In genomic region chr17:56325450-56326152, GRCm38 (mm10) we compare ENCODE assay signal across 7 mouse cellular contexts. TPM values are rescaled to one million over a fixed set of nuclear protein-coding genes. Genes with fewer than 3 reads are reported as not detected.
DNase-seq lines count a peak whose midpoint lies in the region; ATAC-seq and TF ChIP-seq lines count a peak whose summit lies in the region.

TSS of gene Kdm4b (plus strand) at chr17:56326062.

- H3K27me3 ChIP-seq in embryonic facial prominence, embryonic 10.5 days (replicated peaks; ENCODE audit: low read depth, poor library complexity, severe bottlenecking), result no peaks in the 10 kb centered on the region
- no peaks in the 10 kb centered on the region for H3K27me3 ChIP-seq in intestine, postnatal 0 days (replicated peaks; ENCODE audit: control insufficient read depth, insufficient read depth, low read length)
- no peaks in the 10 kb centered on the region for H3K27me3 ChIP-seq in midbrain, embryonic 12.5 days
- H3K27me3 ChIP-seq in small intestine, adult 2 months (ENCODE audit: control insufficient read depth, insufficient read depth, low read length), result no peaks in the 10 kb centered on the region

- intact Hi-C loops in left cerebral cortex, postnatal 4 days (cut with DNase I), result no loop called here

- H3K4me2 ChIP-seq in intestine, postnatal 0 days (replicated peaks; ENCODE audit: low read depth), result peak within 1 kb of the TSS; percentile 92
- peak within 1 kb of the TSS; percentile 70 for H3K4me2 ChIP-seq in midbrain, embryonic 12.5 days (replicated peaks)

- H3K36me3 ChIP-seq in embryonic facial prominence, embryonic 10.5 days (replicated peaks), result peaks cover 40% of the 10 kb centered on the region
- peaks cover 19% of the 10 kb centered on the region; the same call in 1 of the 2 replicates for H3K36me3 ChIP-seq in intestine, postnatal 0 days (ENCODE audit: control insufficient read depth, insufficient read depth)
- peaks cover 19% of the 10 kb centered on the region for H3K36me3 ChIP-seq in midbrain, embryonic 12.5 days
- no peaks in the 10 kb centered on the region; the same call in 1 of the 2 replicates for H3K36me3 ChIP-seq in small intestine, adult 2 months (ENCODE audit: control insufficient read depth, insufficient read depth, low read length)

- peak within 1 kb of the TSS; percentile 91 for H3K9ac ChIP-seq in intestine, postnatal 0 days (ENCODE audit: low read depth, low read length)
- H3K9ac ChIP-seq in midbrain, embryonic 12.5 days (replicated peaks), result peak within 1 kb of the TSS; percentile 94

- peaks cover 40% of the 10 kb centered on the region for H3K4me1 ChIP-seq in embryonic facial prominence, embryonic 10.5 days
- peaks cover 10% of the 10 kb centered on the region; the same call in 1 of the 2 replicates for H3K4me1 ChIP-seq in intestine, postnatal 0 days (replicated peaks; ENCODE audit: control insufficient read depth, insufficient read depth, low read length)
- peaks cover 38% of the 10 kb centered on the region for H3K4me1 ChIP-seq in midbrain, embryonic 12.5 days
- peaks cover 8% of the 10 kb centered on the region; the same call in 1 of the 2 replicates for H3K4me1 ChIP-seq in small intestine, adult 2 months (ENCODE audit: control insufficient read depth, insufficient read depth, insufficient read length, low read length)

- peak; percentile 87 for TF ChIP-seq POLR2A in small intestine, adult 2 months (IDR thresholded peaks at IDR 0.05; ENCODE audit: low read depth, low read length)

- peak within 1 kb of the TSS; percentile 94 for H3K27ac ChIP-seq in embryonic facial prominence, embryonic 10.5 days (replicated peaks)
- peak within 1 kb of the TSS; percentile 97 for H3K27ac ChIP-seq in intestine, postnatal 0 days (ENCODE audit: low read depth, low read length)
- H3K27ac ChIP-seq in midbrain, embryonic 12.5 days (replicated peaks), result peak within 1 kb of the TSS; percentile 95
- H3K27ac ChIP-seq in small intestine, adult 2 months (ENCODE audit: insufficient read depth, low read depth, low read length), result peak within 1 kb of the TSS; percentile 48

- H3K9me3 ChIP-seq in embryonic facial prominence, embryonic 10.5 days, result no peaks in the 10 kb centered on the region
- no peaks in the 10 kb centered on the region for H3K9me3 ChIP-seq in intestine, postnatal 0 days (ENCODE audit: control insufficient read depth)
- H3K9me3 ChIP-seq in midbrain, embryonic 12.5 days, result no peaks in the 10 kb centered on the region

- peak; percentile 98 for ATAC-seq in intestine, postnatal 0 days
- ATAC-seq in midbrain, embryonic 12.5 days (ENCODE audit: low FRiP score, low read depth), result peak; percentile 100

- no peak for TF ChIP-seq CTCF in intestine, postnatal 0 days (IDR thresholded peaks at IDR 0.05; ENCODE audit: low read depth)
- TF ChIP-seq CTCF in small intestine, adult 2 months (IDR thresholded peaks at IDR 0.05; ENCODE audit: extremely low read depth, insufficient read length, insufficient replicate concordance, low read depth, low read length), result no peak

- WGBS in embryonic facial prominence, embryonic 10.5 days, result under 1% methylated on average over 57 of the region's 57 CpGs
- under 1% methylated on average over 52 of the region's 57 CpGs for WGBS in intestine, postnatal 0 days
- WGBS in midbrain, embryonic 12.5 days, result under 1% methylated on average over 57 of the region's 57 CpGs
- under 1% methylated on average over 57 of the region's 57 CpGs for WGBS in small intestine, adult 2 months

- peak; percentile 99 for DNase-seq in adrenal gland, postnatal 10 days
- peak; percentile 100 for DNase-seq in embryonic facial prominence, embryonic 10.5 days (ENCODE audit: low spot score)
- DNase-seq in gonadal fat pad, adult 2 months (ENCODE audit: low read depth), result peak; percentile 94
- DNase-seq in left cerebral cortex, postnatal 4 days, result peak; percentile 99

- peak within 1 kb of the TSS; percentile 93 for H3K4me3 ChIP-seq in embryonic facial prominence, embryonic 10.5 days
- peak within 1 kb of the TSS; percentile 77 for H3K4me3 ChIP-seq in intestine, postnatal 0 days (ENCODE audit: low read depth, low read length)
- peak within 1 kb of the TSS; percentile 90 for H3K4me3 ChIP-seq in midbrain, embryonic 12.5 days
- peak within 1 kb of the TSS; percentile 79 for H3K4me3 ChIP-seq in small intestine, adult 2 months (ENCODE audit: low read depth, low read length)

RNA-seq across cellular contexts. Expression of gene Kdm4b, which starts in this region (rescaled TPM):
- total RNA-seq in adrenal gland, postnatal 10 days (2021), result 10 to 100 TPM; 35.0 to 41.8 TPM
- 46.2 and 46.8 TPM in 2 replicates for polyA plus RNA-seq in embryonic facial prominence, embryonic 10.5 days (2016; fragmentation: Nextera tagmentation; extraction: Ambion mirVana)
- polyA plus RNA-seq in gonadal fat pad, adult 2 months (2012; rRNA removed), result 50.5 and 51.0 TPM in 2 replicates
- polyA plus RNA-seq in intestine, postnatal 0 days (2015; fragmentation: Nextera tagmentation; extraction: Ambion mirVana), result 8.1 TPM in 2 replicates
- total RNA-seq in left cerebral cortex, postnatal 4 days (2021), result 100 to 1,000 TPM; 111 to 112 TPM
- polyA plus RNA-seq in midbrain, embryonic 12.5 days (2016; fragmentation: Nextera tagmentation; extraction: Ambion mirVana), result 75.1 and 80.4 TPM in 2 replicates
- 20.5 and 38.3 TPM in 2 replicates for polyA plus RNA-seq in small intestine, adult 2 months (2012; rRNA removed)

Comparison
In these comparisons a context has a peak if more than half of its experiments do, and no peak if none do; other contexts are left out.
1. Peak in every context shown above with its lines: DNase-seq, ATAC-seq, H3K4me3 ChIP-seq and H3K27ac ChIP-seq.